Mouse (Mus musculus): ENCODE results near the gene 4930502E18Rik.

GRCm38 (mm10) chrX:53693141-53693540 is 31.5 kb upstream of the 4930502E18Rik start:
- TF ChIP-seq CTCF (IDR thresholded peaks at IDR 0.05; ENCODE audit: control insufficient read depth, insufficient read depth, low read length): no peak
- TF ChIP-seq POLR2A (IDR thresholded peaks at IDR 0.05; ENCODE audit: borderline replicate concordance, control insufficient read depth, low read depth, low read length): no peak
